Mouse (Mus musculus): ENCODE results near the gene Aes.

Gene Aes

GRCm38 (mm10) chr10:81568381-81569191 is 9.3 kb downstream of the Aes start:
- DNase-seq (ENCODE audit: low spot score) = no peak

- no peak for DNase-seq (ENCODE audit: low spot score)
Observed at GRCm38 (mm10) chr10:81569507-81570237, 10.4 kb downstream of the Aes start.

GRCm38 (mm10) chr10:81570238-81570800 is 11.0 kb downstream of the Aes start:
- no peak for DNase-seq (ENCODE audit: low spot score)

- DNase-seq (ENCODE audit: low spot score) = peak; percentile 97
Observed at GRCm38 (mm10) chr10:81570831-81571500, 11.7 kb downstream of the Aes start.

- peak; percentile 100 for DNase-seq (ENCODE audit: low spot score)
Observed at GRCm38 (mm10) chr10:81571501-81571876, 12.2 kb downstream of the Aes start.

GRCm38 (mm10) chr10:81572133-81572671 is 12.9 kb downstream of the Aes start:
- DNase-seq (ENCODE audit: low spot score) = no peak

- no peak for DNase-seq (ENCODE audit: low spot score)
Observed at GRCm38 (mm10) chr10:81572975-81573374, 13.7 kb downstream of the Aes start.

- no peak for DNase-seq (ENCODE audit: low spot score)
Observed at GRCm38 (mm10) chr10:81574081-81575056, 15.1 kb downstream of the Aes start, which contains the start of gene Tle2. Tle2 (plus strand) TSS chr10:81574561.

- no peak for DNase-seq (ENCODE audit: low spot score)
Observed at GRCm38 (mm10) chr10:81575208-81575631, 15.9 kb downstream of the Aes start.

GRCm38 (mm10) chr10:81575695-81576094 is 16.4 kb downstream of the Aes start:
- no peak for DNase-seq (ENCODE audit: low spot score)

GRCm38 (mm10) chr10:81579967-81580366 is 20.7 kb downstream of the Aes start:
- no peak for DNase-seq (ENCODE audit: low spot score)

- DNase-seq (ENCODE audit: low spot score) = no peak
Observed at GRCm38 (mm10) chr10:81580441-81581070, 21.3 kb downstream of the Aes start.

GRCm38 (mm10) chr10:81583347-81583746 is 24.1 kb downstream of the Aes start:
- no peak for DNase-seq (ENCODE audit: low spot score)

- no peak for DNase-seq (ENCODE audit: low spot score)
Observed at GRCm38 (mm10) chr10:81588739-81589138, 29.5 kb downstream of the Aes start.

- no peak for DNase-seq (ENCODE audit: low spot score)
Observed at GRCm38 (mm10) chr10:81591846-81592245, 32.6 kb downstream of the Aes start.

GRCm38 (mm10) chr10:81592631-81593030 is 33.3 kb downstream of the Aes start:
- no peak for DNase-seq (ENCODE audit: low spot score)

- no peak for DNase-seq (ENCODE audit: low spot score)
Observed at GRCm38 (mm10) chr10:81593223-81593622, 33.9 kb downstream of the Aes start.

- DNase-seq (ENCODE audit: low spot score) = no peak
Observed at GRCm38 (mm10) chr10:81593935-81594334, 34.6 kb downstream of the Aes start.

- no peak for DNase-seq (ENCODE audit: low spot score)
Observed at GRCm38 (mm10) chr10:81595599-81595998, 36.3 kb downstream of the Aes start.

GRCm38 (mm10) chr10:81596611-81597010 is 37.3 kb downstream of the Aes start:
- DNase-seq (ENCODE audit: low spot score) = no peak

Data from layer of hippocampus, adult 11-12 months (tissue).